Mouse (Mus musculus): ENCODE measurements around the gene 4933415F23Rik. TPM values are rescaled to one million over a fixed set of nuclear protein-coding genes. Genes with fewer than 3 reads are reported as not detected.

4933415F23Rik gene
- not detected in 2 replicates for polyA plus RNA-seq (2015; fragmentation: Nextera tagmentation; extraction: Ambion mirVana)

DNA sequence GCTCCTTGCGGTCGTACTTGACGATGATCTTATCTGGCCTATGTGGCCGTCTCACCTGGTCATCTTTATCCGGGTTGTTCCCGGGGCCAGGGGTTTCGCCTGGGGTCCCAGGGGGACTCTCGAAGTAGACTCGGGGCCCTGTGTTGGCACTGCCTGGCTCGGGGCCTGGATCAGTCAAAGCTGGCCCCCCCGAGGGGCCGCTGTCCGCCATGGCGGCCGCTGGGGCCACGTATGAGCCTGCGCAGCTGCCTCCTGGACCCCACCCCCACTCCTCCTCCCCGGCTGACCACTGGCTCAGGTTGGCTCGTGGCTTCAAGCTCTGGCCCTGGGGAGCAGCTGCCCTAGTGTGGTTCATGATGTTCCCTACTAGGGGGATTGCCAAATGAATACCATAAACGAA is at the start of gene 4933415F23Rik:
4933415F23Rik (minus strand) TSS at position 233 of the 400 bp plus-strand sequence.

